Mouse (Mus musculus) heart, postnatal 0 days (tissue): ENCODE measurements around the gene Hmga1. TPM values are rescaled to one million over a fixed set of nuclear protein-coding genes. Genes with fewer than 3 reads are reported as not detected.

Experiments used
- ATAC-seq: fragments of 200-750 bp; cut with Nextera tagmentation; 2 replicates; pipeline ENCODE4 v1.8.0; 2017; ENCODE audit warnings: low read depth, moderate number of reproducible peaks, moderate library complexity; ENCODE audit not compliant: insufficient read depth
- DNase-seq: peaks from one replicate; pipeline ENCODE4 v3.0.0-alpha.2; 2016; ENCODE audit warnings: low spot score
- H3K27ac ChIP-seq: fragments of 300-500 bp; sonication (generic); 2 replicates; pipeline ENCODE4 v1.5.1; 2014; ENCODE audit warnings: low read depth, mild to moderate bottlenecking
- H3K27me3 ChIP-seq: fragments of 300-500 bp; sonication (generic); 2 replicates; pipeline ENCODE4 v1.6.1; 2014; ENCODE audit warnings: low read length, mixed read lengths; ENCODE audit not compliant: control insufficient read depth, insufficient read depth
- H3K36me3 ChIP-seq: fragments of 300-500 bp; sonication (generic); replicated peaks from 2 replicates; pipeline ENCODE4 v1.6.1; 2014; ENCODE audit warnings: low read length, mixed read lengths; ENCODE audit not compliant: control insufficient read depth, insufficient read depth
- H3K4me1 ChIP-seq: fragments of 300-500 bp; sonication (generic); 2 replicates; pipeline ENCODE4 v1.6.1; 2014; ENCODE audit warnings: antibody characterized with exemption; ENCODE audit not compliant: control insufficient read depth, insufficient read depth
- H3K4me2 ChIP-seq: fragments of 300-500 bp; sonication (generic); 2 replicates; pipeline ENCODE4 v1.6.1; 2014; ENCODE audit warnings: low read depth, mild to moderate bottlenecking, low read length, moderate library complexity
- H3K4me3 ChIP-seq: fragments of 300-500 bp; sonication (generic); 2 replicates; pipeline ENCODE4 v1.5.1; 2014; ENCODE audit warnings: low read depth, low read length
- H3K9ac ChIP-seq: fragments of 300-500 bp; sonication (generic); replicated peaks from 2 replicates; pipeline ENCODE4 v1.6.1; 2014; ENCODE audit warnings: low read depth, low read length, mixed read lengths
- H3K9me3 ChIP-seq: fragments of 300-500 bp; sonication (generic); replicated peaks from 2 replicates; pipeline ENCODE4 v1.6.1; 2016; ENCODE audit warnings: low read length; ENCODE audit not compliant: control insufficient read depth
- CTCF ChIP-seq: IDR thresholded peaks from 2 replicates; pipeline ENCODE4 v1.5.1; 2016; ENCODE audit warnings: antibody characterized with exemption, control low read depth, low read depth
- EP300 ChIP-seq: IDR thresholded peaks from 2 replicates; pipeline ENCODE4 v1.6.1; 2016; ENCODE audit warnings: antibody characterized with exemption, low read depth
- WGBS: fragments of 180-500 bp; shearing (Covaris S2); extraction: QIAGEN DNeasy Blood & Tissue Kit; methylation state at CpG from one replicate; pipeline ENCODE4 v1.1.7; 2014; 5-methylcytosine and 5-hydroxymethylcytosine counted together
- polyA plus RNA-seq: library from polyadenylated mRNA; unstranded; fragments of >200 nt; fragmentation: Nextera tagmentation; extraction: Ambion mirVana; gene quantifications from 2 replicates; pipeline ENCODE4 v1.2.1, GENCODE M21; 2015
- total RNA-seq: library from RNA; depleted of rRNA; stranded (reverse); fragments of >200 nt; gene quantifications from 2 replicates; pipeline ENCODE4 v1.2.3, GENCODE M21; 2014; ENCODE audit warnings: low replicate concordance

The Hmga1 gene
- total and polyA plus RNA-seq, 2 experiments from 2014 or later = 59.7 to 108 TPM

DNA sequence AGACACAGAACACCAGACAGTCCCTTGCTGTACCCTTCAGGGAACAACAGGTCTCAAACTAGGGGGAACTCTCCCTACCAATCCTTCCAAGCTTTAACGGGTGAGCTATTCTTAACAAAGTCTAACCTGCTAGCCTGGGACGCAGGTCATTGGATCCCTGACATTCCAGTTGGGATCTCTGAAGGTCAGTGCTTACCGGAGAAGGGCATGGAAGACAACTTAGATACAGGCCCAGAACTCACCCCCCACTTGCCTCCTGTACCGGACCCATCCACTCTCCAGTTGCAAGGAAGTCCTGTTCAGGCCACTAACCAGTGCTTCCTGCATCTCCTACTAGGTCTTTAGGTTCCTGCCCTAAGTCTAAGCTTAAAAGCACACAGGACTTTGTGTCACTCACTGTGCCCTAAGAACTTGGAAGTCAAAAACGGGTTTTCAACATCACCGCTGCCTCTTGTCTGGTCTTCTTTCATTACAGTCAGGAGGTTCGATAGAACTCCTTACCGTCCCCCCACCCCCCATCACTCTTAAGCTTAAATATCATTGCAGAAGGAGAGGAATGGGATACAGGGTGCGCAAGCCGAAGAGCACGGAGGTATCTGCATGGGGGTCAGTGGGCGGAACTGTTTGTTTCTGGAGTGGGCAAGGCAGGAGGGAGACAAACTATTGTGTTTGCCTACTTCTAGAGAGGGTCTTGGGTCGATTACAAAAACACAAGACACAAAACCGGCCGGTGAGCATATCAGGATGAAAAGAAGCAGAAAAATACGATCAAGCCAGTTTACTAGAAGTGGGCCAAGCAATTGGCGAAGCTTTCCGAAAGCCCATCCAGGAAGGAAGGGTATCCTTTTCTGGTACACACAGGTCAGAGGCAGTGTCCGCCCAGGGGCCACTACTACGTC is 2.0 kb upstream of the Hmga1 start:
- no peak for ATAC-seq
- H3K4me1 ChIP-seq = peaks cover 22% of the 10 kb centered on the region
- no peaks in the 10 kb centered on the region for H3K9me3 ChIP-seq
- H3K27ac ChIP-seq = peak overlapping the region; percentile 86; the same call in 1 of the 2 replicates
- H3K4me2 ChIP-seq = peak overlapping the region; percentile 96; the same call in 1 of the 2 replicates
- TF ChIP-seq EP300 = no peak
- no peak for TF ChIP-seq CTCF
- peak overlapping the region; percentile 81; the same call in 1 of the 2 replicates for H3K4me3 ChIP-seq
- peak overlapping the region; percentile 3; the same call in 1 of the 2 replicates for H3K9ac ChIP-seq
- 62% methylated on average over 20 of the region's 20 CpGs for WGBS
- no peaks in the 10 kb centered on the region for H3K27me3 ChIP-seq
- no peak for DNase-seq
- H3K36me3 ChIP-seq = no peaks in the 10 kb centered on the region

- peaks cover 20% of the 10 kb centered on the region for H3K4me1 ChIP-seq
- H3K4me2 ChIP-seq = peak overlapping the region; percentile 96
- ATAC-seq (peak; percentile 4; the same call in 1 of the 2 replicates), DNase-seq (no peak)
- no peaks in the 10 kb centered on the region for H3K27me3 ChIP-seq
- 8% methylated on average over 23 of the region's 39 CpGs for WGBS
- H3K27ac ChIP-seq = peak overlapping the region; percentile 86; the same call in 1 of the 2 replicates
- no peaks in the 10 kb centered on the region for H3K36me3 ChIP-seq
- H3K9ac ChIP-seq = peak overlapping the region; percentile 3; the same call in 1 of the 2 replicates
- H3K9me3 ChIP-seq = no peaks in the 10 kb centered on the region
- peak overlapping the region; percentile 81 for H3K4me3 ChIP-seq
- TF ChIP-seq EP300 (no peak), CTCF (no peak)
Observed at GRCm38 (mm10) chr17:27555075-27555511, 1.2 kb upstream of the Hmga1 start.

GRCm38 (mm10) chr17:27555512-27556172 is 655 bp upstream of the Hmga1 start:
- Histone ChIP-seq H3K9ac (peak overlapping the region; percentile 50; the same call in 1 of the 2 replicates), H3K36me3 (no peaks in the 10 kb centered on the region), H3K27ac (peak overlapping the region; percentile 86), H3K27me3 (no peaks in the 10 kb centered on the region), H3K4me1 (peaks cover 20% of the 10 kb centered on the region), H3K9me3 (no peaks in the 10 kb centered on the region), H3K4me3 (peak overlapping the region; percentile 81), H3K4me2 (peak overlapping the region; percentile 96)
- TF ChIP-seq EP300 (no peak; the same call in 1 of the 2 replicates), CTCF (no peak)
- no peak for DNase-seq
- peak; percentile 31; the same call in 1 of the 2 replicates for ATAC-seq
- 1% methylated on average over 54 of the region's 55 CpGs for WGBS

- Histone ChIP-seq H3K9ac (peak overlapping the region; percentile 83), H3K9me3 (no peaks in the 10 kb centered on the region), H3K4me3 (peak overlapping the region; percentile 81), H3K27me3 (no peaks in the 10 kb centered on the region), H3K4me2 (peak overlapping the region; percentile 96), H3K36me3 (no peaks in the 10 kb centered on the region), H3K4me1 (peaks cover 20% of the 10 kb centered on the region), H3K27ac (peak overlapping the region; percentile 86)
- WGBS = under 1% methylated on average over 52 of the region's 75 CpGs
- ATAC-seq (peak; percentile 32), DNase-seq (no peak)
- TF ChIP-seq EP300 = no peak
- TF ChIP-seq CTCF = peak; percentile 16
Observed at GRCm38 (mm10) chr17:27557181-27557926, 1.1 kb downstream of the Hmga1 start.
